8 mouse cellular contexts compared by ENCODE assay signal in the genomic region with DNA sequence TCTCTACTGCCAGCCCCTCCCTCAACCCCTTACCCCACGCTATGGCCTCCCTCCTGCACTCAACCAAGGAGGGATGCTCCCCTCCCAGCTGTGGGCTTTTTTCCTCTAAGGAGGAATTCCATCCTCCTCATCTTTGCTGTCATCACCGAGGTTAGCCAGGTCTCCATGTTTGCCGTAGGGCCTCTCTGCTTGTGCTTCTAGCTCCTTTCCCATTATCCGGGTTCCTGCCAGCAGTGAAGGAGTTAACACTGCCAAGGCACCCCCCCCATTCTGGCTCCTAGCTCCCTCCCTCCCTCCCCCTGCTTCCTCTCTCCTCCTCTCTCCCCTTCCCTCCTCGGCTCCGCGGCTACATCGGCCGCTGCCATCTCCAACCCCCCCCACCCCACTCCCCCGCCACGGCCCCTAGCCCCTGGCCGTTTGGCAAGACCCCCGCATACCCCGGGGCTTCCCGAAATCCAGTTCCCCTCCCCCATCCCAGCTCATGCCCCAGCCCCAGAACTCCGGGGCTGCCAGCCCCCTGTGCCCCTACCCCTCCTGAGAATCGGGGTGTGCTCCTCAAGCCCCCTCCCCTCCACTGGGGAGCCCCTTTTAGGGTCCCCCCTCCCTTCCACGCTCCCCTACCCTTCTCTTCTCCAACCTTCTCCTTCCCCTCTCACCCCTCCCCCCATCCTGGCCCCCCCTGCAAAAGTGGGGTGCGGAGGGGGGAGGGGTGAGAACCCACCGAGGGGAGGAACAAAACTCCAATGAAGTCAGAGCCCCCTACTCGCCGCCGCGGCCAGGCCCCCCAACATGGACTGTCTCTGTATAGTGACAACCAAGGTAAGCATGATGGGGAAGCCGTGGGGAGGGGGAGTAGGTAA. TPM values are rescaled to one million over a fixed set of nuclear protein-coding genes. Genes with fewer than 3 reads are reported as not detected.
A peak's percentile ranks its signal among the peaks of the same experiment; 100 is the strongest.
DNase-seq lines count a peak whose midpoint lies in the region; ATAC-seq and TF ChIP-seq lines count a peak whose summit lies in the region.

No protein-coding gene starts in this region.

- DNase-seq in kidney, adult 9 months, result peak; percentile 36
- no peak for DNase-seq in kidney, adult 18-20 months
- peak; percentile 78 for DNase-seq in cerebellum, adult 11-12 months
- peak; percentile 91 for DNase-seq in forebrain, postnatal 0 days

- peak overlapping the region; percentile 96 for H3K27ac ChIP-seq in forebrain, postnatal 0 days (ENCODE audit: low read depth, low read length)
- H3K27ac ChIP-seq in kidney, embryonic 16.5 days (ENCODE audit: low read length), result peak overlapping the region; percentile 88
- H3K27ac ChIP-seq in liver, embryonic 15.5 days (replicated peaks), result no peak overlapping the region
- H3K27ac ChIP-seq in olfactory bulb, adult 2 months (ENCODE audit: insufficient read depth, low read depth, low read length), result peak overlapping the region; percentile 94

- peak overlapping the region; percentile 80 for H3K4me2 ChIP-seq in forebrain, postnatal 0 days (ENCODE audit: low read depth)
- peak overlapping the region; percentile 94 for H3K4me2 ChIP-seq in kidney, embryonic 16.5 days (replicated peaks; ENCODE audit: low read depth, low read length)
- peak overlapping the region; percentile 60 for H3K4me2 ChIP-seq in liver, embryonic 15.5 days

- TF ChIP-seq POLR2A in olfactory bulb, adult 2 months (IDR thresholded peaks at IDR 0.05; ENCODE audit: insufficient read depth, low read depth, low read length), result peak; percentile 12; the same call in 1 of the 2 replicates

- H3K9me3 ChIP-seq in forebrain, postnatal 0 days (ENCODE audit: low read length), result no peaks in the 10 kb centered on the region
- no peaks in the 10 kb centered on the region for H3K9me3 ChIP-seq in kidney, embryonic 16.5 days (ENCODE audit: low read length)
- H3K9me3 ChIP-seq in liver, embryonic 15.5 days (replicated peaks), result no peaks in the 10 kb centered on the region

- peaks cover 38% of the 10 kb centered on the region for H3K4me1 ChIP-seq in forebrain, postnatal 0 days (ENCODE audit: insufficient read depth)
- peaks cover 56% of the 10 kb centered on the region for H3K4me1 ChIP-seq in kidney, embryonic 16.5 days (ENCODE audit: insufficient read depth, low read length)
- H3K4me1 ChIP-seq in liver, embryonic 15.5 days (replicated peaks), result peaks cover 67% of the 10 kb centered on the region
- peaks cover 19% of the 10 kb centered on the region for H3K4me1 ChIP-seq in olfactory bulb, adult 2 months (ENCODE audit: control insufficient read depth, insufficient read depth, low read length)

- 2% methylated on average over 23 of the region's 25 CpGs for WGBS in forebrain, postnatal 0 days
- WGBS in kidney, embryonic 16.5 days, result under 1% methylated on average over 22 of the region's 25 CpGs
- 1% methylated on average over 25 of the region's 25 CpGs for WGBS in liver, embryonic 15.5 days (ENCODE audit: insufficient replicate concordance)
- WGBS in olfactory bulb, adult 2 months, result under 1% methylated on average over 24 of the region's 25 CpGs

- peak overlapping the region; percentile 88 for H3K9ac ChIP-seq in forebrain, postnatal 0 days
- peak overlapping the region; percentile 85 for H3K9ac ChIP-seq in kidney, embryonic 16.5 days (replicated peaks; ENCODE audit: low read length)
- 0 out of 2 replicates have a peak overlapping the region, but pooled peaks have one; percentile 21 for H3K9ac ChIP-seq in liver, embryonic 15.5 days

- peaks cover 2% of the 10 kb centered on the region; the same call in 1 of the 2 replicates for H3K36me3 ChIP-seq in forebrain, postnatal 0 days (ENCODE audit: insufficient read depth)
- H3K36me3 ChIP-seq in kidney, embryonic 16.5 days (ENCODE audit: insufficient read depth, low read length), result peaks cover 3% of the 10 kb centered on the region; the same call in 1 of the 2 replicates
- peaks cover 2% of the 10 kb centered on the region; the same call in 1 of the 2 replicates for H3K36me3 ChIP-seq in liver, embryonic 15.5 days (replicated peaks)

- peak overlapping the region; percentile 84 for H3K4me3 ChIP-seq in forebrain, postnatal 0 days (ENCODE audit: low read depth, low read length)
- peak overlapping the region; percentile 74 for H3K4me3 ChIP-seq in kidney, embryonic 16.5 days (ENCODE audit: low read length)
- peak overlapping the region; percentile 47 for H3K4me3 ChIP-seq in liver, embryonic 15.5 days (replicated peaks)
- peak overlapping the region; percentile 77 for H3K4me3 ChIP-seq in olfactory bulb, adult 2 months (ENCODE audit: insufficient read depth, low read depth, low read length)

- peak; percentile 2; the same call in 1 of the 2 replicates for ATAC-seq in forebrain, postnatal 0 days
- ATAC-seq in kidney, embryonic 16.5 days (ENCODE audit: low FRiP score, low TSS enrichment), result no peak
- no peak for ATAC-seq in liver, embryonic 15.5 days (ENCODE audit: insufficient read depth)
- no peak for ATAC-seq in inflammation-experienced regulatory T-cells, adult 6 months

- TF ChIP-seq CTCF in forebrain, postnatal 0 days (IDR thresholded peaks at IDR 0.05; ENCODE audit: low read depth), result no peak
- no peak for TF ChIP-seq CTCF in olfactory bulb, adult 2 months (IDR thresholded peaks at IDR 0.05; ENCODE audit: insufficient read depth, low read depth, low read length)

- H3K27me3 ChIP-seq in forebrain, postnatal 0 days (ENCODE audit: insufficient read depth, low read length), result no peaks in the 10 kb centered on the region
- no peaks in the 10 kb centered on the region for H3K27me3 ChIP-seq in kidney, embryonic 16.5 days (ENCODE audit: insufficient read depth, low read length)
- H3K27me3 ChIP-seq in liver, embryonic 15.5 days, result peaks cover 20% of the 10 kb centered on the region

RNA-seq across cellular contexts. Expression of gene Dlg4, which starts 1.6 kb away (rescaled TPM):
- total RNA-seq in forebrain, postnatal 0 days (2014; rRNA removed), result 214 and 230 TPM in 2 replicates
- polyA plus RNA-seq in forebrain, postnatal 0 days (2015; fragmentation: Nextera tagmentation; extraction: Ambion mirVana), result 12.1 and 14.3 TPM in 2 replicates
- 9.3 and 13.2 TPM in 2 replicates for polyA plus RNA-seq in kidney, embryonic 16.5 days (2015; fragmentation: Nextera tagmentation; extraction: Ambion mirVana)
- polyA plus RNA-seq in liver, embryonic 15.5 days (2015; fragmentation: Nextera tagmentation; extraction: Ambion mirVana), result 0.63 and 0.93 TPM in 2 replicates
- 210 and 442 TPM in 2 replicates for polyA plus RNA-seq in olfactory bulb, adult 2 months (2012; ENCODE audit: insufficient read depth, insufficient read length, low replicate concordance, missing spikeins)
- polyA plus RNA-seq in inflammation-experienced regulatory T-cells, adult 6 months (2017; shearing (Covaris generic)), result 10 to 100 TPM in 2 of 3 experiments, 1 to 10 TPM in 1; 7.1 to 14.6 (median 11.2) TPM

RNA-seq across cellular contexts. Expression of gene Acadvl, which starts 3.1 kb away (rescaled TPM):
- total RNA-seq in forebrain, postnatal 0 days (2014; rRNA removed), result 45.1 and 47.7 TPM in 2 replicates
- polyA plus RNA-seq in forebrain, postnatal 0 days (2015; fragmentation: Nextera tagmentation; extraction: Ambion mirVana), result 47.9 and 51.5 TPM in 2 replicates
- 107 and 114 TPM in 2 replicates for polyA plus RNA-seq in kidney, embryonic 16.5 days (2015; fragmentation: Nextera tagmentation; extraction: Ambion mirVana)
- 111 and 124 TPM in 2 replicates for polyA plus RNA-seq in liver, embryonic 15.5 days (2015; fragmentation: Nextera tagmentation; extraction: Ambion mirVana)
- polyA plus RNA-seq in olfactory bulb, adult 2 months (2012; ENCODE audit: insufficient read depth, insufficient read length, low replicate concordance, missing spikeins), result not detected in 2 replicates
- 100 to 1,000 TPM; 110 to 132 (median 128) TPM for polyA plus RNA-seq in inflammation-experienced regulatory T-cells, adult 6 months (2017; shearing (Covaris generic))

RNA-seq across cellular contexts. Expression of gene Dvl2, which starts 18.0 kb away (rescaled TPM):
- 31.9 and 43.9 TPM in 2 replicates for total RNA-seq in forebrain, postnatal 0 days (2014; rRNA removed)
- polyA plus RNA-seq in forebrain, postnatal 0 days (2015; fragmentation: Nextera tagmentation; extraction: Ambion mirVana), result 12.7 and 15.7 TPM in 2 replicates
- 39.1 and 40.7 TPM in 2 replicates for polyA plus RNA-seq in kidney, embryonic 16.5 days (2015; fragmentation: Nextera tagmentation; extraction: Ambion mirVana)
- polyA plus RNA-seq in liver, embryonic 15.5 days (2015; fragmentation: Nextera tagmentation; extraction: Ambion mirVana), result 5.3 and 5.5 TPM in 2 replicates
- polyA plus RNA-seq in olfactory bulb, adult 2 months (2012; ENCODE audit: insufficient read depth, insufficient read length, low replicate concordance, missing spikeins), result not detected in 2 replicates
- polyA plus RNA-seq in inflammation-experienced regulatory T-cells, adult 6 months (2017; shearing (Covaris generic)), result 1 to 10 TPM; 2.5 to 5.0 (median 4.9) TPM

RNA-seq across cellular contexts. Expression of gene Phf23, which starts 22.8 kb away (rescaled TPM):
- 47.6 and 52.7 TPM in 2 replicates for total RNA-seq in forebrain, postnatal 0 days (2014; rRNA removed)
- 48.0 and 49.7 TPM in 2 replicates for polyA plus RNA-seq in forebrain, postnatal 0 days (2015; fragmentation: Nextera tagmentation; extraction: Ambion mirVana)
- 69.1 and 74.5 TPM in 2 replicates for polyA plus RNA-seq in kidney, embryonic 16.5 days (2015; fragmentation: Nextera tagmentation; extraction: Ambion mirVana)
- polyA plus RNA-seq in liver, embryonic 15.5 days (2015; fragmentation: Nextera tagmentation; extraction: Ambion mirVana), result 23.1 and 24.0 TPM in 2 replicates
- not detected in 2 replicates for polyA plus RNA-seq in olfactory bulb, adult 2 months (2012; ENCODE audit: insufficient read depth, insufficient read length, low replicate concordance, missing spikeins)
- polyA plus RNA-seq in inflammation-experienced regulatory T-cells, adult 6 months (2017; shearing (Covaris generic)), result 10 to 100 TPM; 32.7 to 38.3 (median 36.0) TPM

RNA-seq across cellular contexts. Expression of gene Gabarap, which starts 27.4 kb away (rescaled TPM):
- 246 and 261 TPM in 2 replicates for total RNA-seq in forebrain, postnatal 0 days (2014; rRNA removed)
- polyA plus RNA-seq in forebrain, postnatal 0 days (2015; fragmentation: Nextera tagmentation; extraction: Ambion mirVana), result 574 and 668 TPM in 2 replicates
- 437 and 481 TPM in 2 replicates for polyA plus RNA-seq in kidney, embryonic 16.5 days (2015; fragmentation: Nextera tagmentation; extraction: Ambion mirVana)
- 252 and 262 TPM in 2 replicates for polyA plus RNA-seq in liver, embryonic 15.5 days (2015; fragmentation: Nextera tagmentation; extraction: Ambion mirVana)
- not detected in 2 replicates for polyA plus RNA-seq in olfactory bulb, adult 2 months (2012; ENCODE audit: insufficient read depth, insufficient read length, low replicate concordance, missing spikeins)
- 100 to 1,000 TPM; 352 to 384 (median 366) TPM for polyA plus RNA-seq in inflammation-experienced regulatory T-cells, adult 6 months (2017; shearing (Covaris generic))

Comparison
In these comparisons a context has a peak if more than half of its experiments do, and no peak if none do; other contexts are left out.
1. H3K9ac ChIP-seq: peak in every context shown above with its lines; median percentile 88 in forebrain, postnatal 0 days; 85 in kidney, embryonic 16.5 days; 21 in liver, embryonic 15.5 days.
2. RNA of gene Dlg4, which starts 1.6 kb away (polyA plus RNA-seq): 210 to 442 TPM in olfactory bulb, adult 2 months; 12.1 to 14.3 TPM in forebrain, postnatal 0 days, 7.1 to 14.6 TPM in inflammation-experienced regulatory T-cells, adult 6 months, 9.3 to 13.2 TPM in kidney, embryonic 16.5 days and 0.63 to 0.93 TPM in liver, embryonic 15.5 days; every median in the first group is over 10 times any median in the second.
3. Peak in every context shown above with its lines, with median percentiles within 50 percentile points of each other: H3K4me2 ChIP-seq and H3K4me3 ChIP-seq.